Mouse (Mus musculus) ES-Bruce4 (cell line): ENCODE measurements around the gene Klhl1.

ENCODE experiments used
- CTCF ChIP-seq: IDR thresholded peaks from one replicate; pipeline ENCODE4 v1.8.1; 2011; ENCODE audit warnings: low read depth, low read length
- POLR2A ChIP-seq: IDR thresholded peaks from one replicate; pipeline ENCODE4 v1.8.1; 2011; ENCODE audit warnings: low read length; ENCODE audit not compliant: insufficient read depth

- TF ChIP-seq POLR2A (no peak), CTCF (no peak)
Measured at GRCm38 (mm10) chr14:96143137-96143536, 375.8 kb downstream of the Klhl1 start.
